Mouse (Mus musculus): ENCODE data around the gene Lkaaear1.

DNA sequence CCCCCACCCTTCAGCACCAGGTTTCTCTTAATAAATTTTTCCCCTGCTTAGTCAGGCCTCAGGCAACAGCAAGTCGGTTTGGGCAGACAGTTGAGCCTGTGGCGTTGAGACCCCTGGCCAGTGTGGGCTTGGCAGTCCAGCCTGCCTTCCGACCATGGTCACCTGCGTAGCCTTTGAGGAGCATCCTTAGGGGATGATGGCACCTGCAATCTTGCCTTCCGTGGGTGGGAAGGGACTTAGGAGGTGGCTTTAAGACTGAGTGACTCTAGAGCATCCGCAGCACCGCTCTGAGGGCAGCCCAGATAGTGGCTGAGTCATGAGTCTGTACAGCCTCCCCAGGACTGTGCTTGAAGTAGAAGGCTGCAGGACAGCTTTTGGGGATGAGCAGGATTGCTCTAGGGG lies 17.5 kb downstream of the Lkaaear1 start:
- TF ChIP-seq HCFC1 (IDR thresholded peaks at IDR 0.05; ENCODE audit: borderline replicate concordance, insufficient read depth, low read length) (no peak), ZNF384 (IDR thresholded peaks at IDR 0.05; ENCODE audit: low read depth, low read length) (no peak)

Data from ES-E14 (cell line).